Mouse (Mus musculus): ENCODE data around the gene 4930550C14Rik. TPM values are rescaled to one million over a fixed set of nuclear protein-coding genes. Genes with fewer than 3 reads are reported as not detected.
A peak's percentile ranks its signal among the peaks of the same experiment; 100 is the strongest.

4930550C14Rik gene
- total and polyA plus RNA-seq, 2 experiments from 2014 or later, result 0.49 TPM; not detected in 1

- no peaks in the 10 kb centered on the region for H3K36me3 ChIP-seq (ENCODE audit: insufficient read depth, low read length)
- 87% methylated on average over 4 of the region's 4 CpGs for WGBS
- DNase-seq (ENCODE audit: low spot score), result no peak
- no peak overlapping the region for H3K4me2 ChIP-seq (ENCODE audit: low read depth, low read length, poor library complexity, severe bottlenecking)
- H3K4me1 ChIP-seq (ENCODE audit: insufficient read depth, low read length), result no peaks in the 10 kb centered on the region
- no peak for ATAC-seq (ENCODE audit: low FRiP score)
- TF ChIP-seq CTCF (IDR thresholded peaks at IDR 0.05), result no peak
- H3K27ac ChIP-seq (ENCODE audit: low read depth, low read length), result no peak overlapping the region
- no peak overlapping the region for H3K9ac ChIP-seq (replicated peaks; ENCODE audit: low read length, poor library complexity, severe bottlenecking)
- H3K4me3 ChIP-seq (ENCODE audit: low read depth, low read length), result no peak overlapping the region
- H3K27me3 ChIP-seq (ENCODE audit: insufficient read depth, low read length), result no peaks in the 10 kb centered on the region
- no peaks in the 10 kb centered on the region for H3K9me3 ChIP-seq (ENCODE audit: low read length)
Measured at GRCm38 (mm10) chr9:53400696-53401095, 1.4 kb upstream of the 4930550C14Rik start.

GRCm38 (mm10) chr9:53401146-53401545 lies 979 bp upstream of the 4930550C14Rik start:
- H3K36me3 ChIP-seq (ENCODE audit: insufficient read depth, low read length), result no peaks in the 10 kb centered on the region
- 91% methylated on average over 8 of the region's 8 CpGs for WGBS
- no peak for DNase-seq (ENCODE audit: low spot score)
- H3K27me3 ChIP-seq (ENCODE audit: insufficient read depth, low read length), result no peaks in the 10 kb centered on the region
- no peak overlapping the region for H3K9ac ChIP-seq (replicated peaks; ENCODE audit: low read length, poor library complexity, severe bottlenecking)
- H3K9me3 ChIP-seq (ENCODE audit: low read length), result no peaks in the 10 kb centered on the region
- no peak for TF ChIP-seq CTCF (IDR thresholded peaks at IDR 0.05)
- no peak overlapping the region for H3K27ac ChIP-seq (ENCODE audit: low read depth, low read length)
- H3K4me1 ChIP-seq (ENCODE audit: insufficient read depth, low read length), result no peaks in the 10 kb centered on the region
- H3K4me3 ChIP-seq (ENCODE audit: low read depth, low read length), result no peak overlapping the region
- no peak overlapping the region for H3K4me2 ChIP-seq (ENCODE audit: low read depth, low read length, poor library complexity, severe bottlenecking)
- no peak for ATAC-seq (ENCODE audit: low FRiP score)

GRCm38 (mm10) chr9:53402991-53403390 lies 866 bp downstream of the 4930550C14Rik start:
- Histone ChIP-seq H3K27me3 (ENCODE audit: insufficient read depth, low read length) (no peaks in the 10 kb centered on the region), H3K27ac (ENCODE audit: low read depth, low read length) (no peak overlapping the region), H3K4me3 (ENCODE audit: low read depth, low read length) (no peak overlapping the region), H3K9me3 (ENCODE audit: low read length) (no peaks in the 10 kb centered on the region), H3K9ac (replicated peaks; ENCODE audit: low read length, poor library complexity, severe bottlenecking) (no peak overlapping the region), H3K4me1 (ENCODE audit: insufficient read depth, low read length) (no peaks in the 10 kb centered on the region), H3K36me3 (ENCODE audit: insufficient read depth, low read length) (no peaks in the 10 kb centered on the region), H3K4me2 (ENCODE audit: low read depth, low read length, poor library complexity, severe bottlenecking) (no peak overlapping the region)
- DNase-seq (ENCODE audit: low spot score), result peak; percentile 51
- WGBS, result 82% methylated on average over 8 of the region's 8 CpGs
- ATAC-seq (ENCODE audit: low FRiP score), result no peak
- no peak for TF ChIP-seq CTCF (IDR thresholded peaks at IDR 0.05)

- TF ChIP-seq CTCF (IDR thresholded peaks at IDR 0.05), result no peak
- Histone ChIP-seq H3K4me1 (ENCODE audit: insufficient read depth, low read length) (no peaks in the 10 kb centered on the region), H3K27ac (ENCODE audit: low read depth, low read length) (peak overlapping the region; percentile 92), H3K27me3 (ENCODE audit: insufficient read depth, low read length) (no peaks in the 10 kb centered on the region), H3K9me3 (ENCODE audit: low read length) (no peaks in the 10 kb centered on the region), H3K36me3 (ENCODE audit: insufficient read depth, low read length) (no peaks in the 10 kb centered on the region), H3K4me2 (ENCODE audit: low read depth, low read length, poor library complexity, severe bottlenecking) (no peak overlapping the region), H3K9ac (replicated peaks; ENCODE audit: low read length, poor library complexity, severe bottlenecking) (no peak overlapping the region), H3K4me3 (ENCODE audit: low read depth, low read length) (no peak overlapping the region)
- ATAC-seq (ENCODE audit: low FRiP score) (0 out of 2 replicates have a peak, but pooled peaks have one; percentile 55), DNase-seq (ENCODE audit: low spot score) (no peak)
- WGBS, result 76% methylated on average over 6 of the region's 6 CpGs
Measured at GRCm38 (mm10) chr9:53404050-53404752, 2.1 kb downstream of the 4930550C14Rik start.

DNA sequence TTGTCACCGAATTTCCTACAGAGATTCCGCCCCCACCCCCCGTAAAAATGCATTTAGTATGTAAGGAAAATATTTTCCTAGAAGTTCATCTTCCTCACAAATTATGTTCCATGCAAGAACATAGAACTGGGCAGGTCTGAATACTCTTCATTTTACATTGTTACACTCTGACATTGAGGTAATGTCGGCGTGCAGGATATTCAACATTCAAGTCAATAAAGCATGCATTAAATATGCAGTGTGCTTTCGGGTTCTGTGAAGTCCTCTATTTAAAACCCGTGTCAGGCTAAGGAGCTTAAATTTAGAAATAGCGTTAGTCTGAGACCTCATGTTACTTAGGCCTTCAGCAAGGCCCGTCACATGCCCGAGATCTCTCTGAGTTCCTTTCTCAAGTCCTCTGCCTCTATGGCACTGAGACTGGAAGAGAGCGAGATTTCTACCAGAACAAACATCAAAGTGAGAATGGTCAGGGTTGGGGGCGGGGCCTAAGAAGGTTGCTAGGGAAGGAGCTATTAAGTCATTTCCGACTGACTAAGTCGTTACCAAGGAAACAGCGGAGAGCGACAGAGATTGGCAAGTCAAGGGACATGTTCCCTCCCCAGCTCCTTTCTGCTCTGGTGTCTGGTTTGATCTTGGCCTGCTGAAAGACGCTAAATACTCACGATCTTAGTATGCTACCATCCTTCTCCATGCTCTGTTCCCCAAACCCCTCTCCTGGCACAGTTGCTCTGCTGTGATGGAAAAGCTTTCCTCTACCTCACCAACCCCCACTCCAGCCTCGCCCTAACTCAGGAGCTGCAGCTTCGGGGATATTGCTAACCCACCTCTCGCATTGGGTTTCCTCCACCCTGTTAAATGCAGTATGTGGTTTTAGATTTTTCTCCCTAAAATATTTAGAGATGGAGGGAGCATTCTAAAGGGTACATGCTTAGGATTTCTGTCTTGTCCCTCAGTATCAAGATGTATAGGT lies 2.9 kb downstream of the 4930550C14Rik start:
- peak; percentile 96 for ATAC-seq (ENCODE audit: low FRiP score)
- peak overlapping the region; percentile 30 for H3K4me3 ChIP-seq (ENCODE audit: low read depth, low read length)
- H3K4me1 ChIP-seq (ENCODE audit: insufficient read depth, low read length), result no peaks in the 10 kb centered on the region
- peak overlapping the region; percentile 92 for H3K27ac ChIP-seq (ENCODE audit: low read depth, low read length)
- H3K4me2 ChIP-seq (ENCODE audit: low read depth, low read length, poor library complexity, severe bottlenecking), result peak overlapping the region; percentile 54
- no peaks in the 10 kb centered on the region for H3K27me3 ChIP-seq (ENCODE audit: insufficient read depth, low read length)
- H3K9me3 ChIP-seq (ENCODE audit: low read length), result no peaks in the 10 kb centered on the region
- TF ChIP-seq CTCF (IDR thresholded peaks at IDR 0.05), result no peak
- no peaks in the 10 kb centered on the region for H3K36me3 ChIP-seq (ENCODE audit: insufficient read depth, low read length)
- peak; percentile 97 for DNase-seq (ENCODE audit: low spot score)
- 17% methylated on average over 21 of the region's 21 CpGs for WGBS
- H3K9ac ChIP-seq (replicated peaks; ENCODE audit: low read length, poor library complexity, severe bottlenecking), result peak overlapping the region; percentile 55

GRCm38 (mm10) chr9:53408548-53408947 lies 6.4 kb downstream of the 4930550C14Rik start:
- no peaks in the 10 kb centered on the region for H3K36me3 ChIP-seq (ENCODE audit: insufficient read depth, low read length)
- 84% methylated on average over 4 of the region's 4 CpGs for WGBS
- no peak overlapping the region for H3K4me3 ChIP-seq (ENCODE audit: low read depth, low read length)
- DNase-seq (ENCODE audit: low spot score) (no peak), ATAC-seq (ENCODE audit: low FRiP score) (no peak)
- no peak overlapping the region for H3K4me2 ChIP-seq (ENCODE audit: low read depth, low read length, poor library complexity, severe bottlenecking)
- H3K9ac ChIP-seq (replicated peaks; ENCODE audit: low read length, poor library complexity, severe bottlenecking), result no peak overlapping the region
- H3K9me3 ChIP-seq (ENCODE audit: low read length), result no peaks in the 10 kb centered on the region
- H3K27ac ChIP-seq (ENCODE audit: low read depth, low read length), result no peak overlapping the region
- H3K27me3 ChIP-seq (ENCODE audit: insufficient read depth, low read length), result no peaks in the 10 kb centered on the region
- H3K4me1 ChIP-seq (ENCODE audit: insufficient read depth, low read length), result no peaks in the 10 kb centered on the region
- no peak for TF ChIP-seq CTCF (IDR thresholded peaks at IDR 0.05)

Measured in midbrain, postnatal 0 days (tissue).